Mouse (Mus musculus): ENCODE data around the gene Gm17521. TPM values are rescaled to one million over a fixed set of nuclear protein-coding genes. Genes with fewer than 3 reads are reported as not detected.

Gm17521 gene
- polyA plus RNA-seq (2015; fragmentation: Nextera tagmentation; extraction: Ambion mirVana): not detected in 2 replicates

DNA sequence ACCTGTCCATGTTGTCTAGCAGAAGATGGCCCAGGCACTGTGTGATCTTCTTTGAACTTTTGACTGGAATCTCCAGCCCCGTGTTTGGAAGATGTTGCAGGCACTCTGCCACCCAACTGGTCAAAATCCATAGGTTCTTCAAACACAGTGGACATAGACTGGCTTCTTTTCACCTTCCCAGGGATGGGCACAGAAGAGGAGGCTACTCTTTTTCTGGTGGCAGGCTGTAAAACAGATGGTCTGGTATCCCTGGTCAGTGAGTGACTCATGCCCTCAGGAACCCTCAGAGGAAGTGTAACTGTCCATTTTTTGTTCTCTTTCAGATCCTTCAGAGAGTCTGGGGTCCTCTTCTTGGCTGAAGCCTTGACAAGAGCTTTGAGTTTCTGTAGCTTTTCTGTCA, at the start of gene Gm17521:
Gene Gm17521 (minus strand): TSS at position 101 of the 400 bp plus-strand sequence.

Other genes with a start within 250 kb of the Gm17521 start
- 4.9 and 7.3 TPM in 2 replicates for gene Cldn34c1, start 73.8 kb upstream of the Gm17521 start, polyA plus RNA-seq (2015; fragmentation: Nextera tagmentation; extraction: Ambion mirVana)
- not detected in 2 replicates for gene Srsx, start 192.8 kb upstream of the Gm17521 start, polyA plus RNA-seq (2015; fragmentation: Nextera tagmentation; extraction: Ambion mirVana)
- gene Gm17577, start 217.2 kb upstream of the Gm17521 start, polyA plus RNA-seq (2015; fragmentation: Nextera tagmentation; extraction: Ambion mirVana): not detected in 2 replicates

Measured in skeletal muscle tissue, postnatal 0 days (tissue).